Mouse (Mus musculus) bone marrow macrophage, adult 2 months (primary cell): ENCODE results near the gene Mrpl57.

ENCODE experiments used
- CTCF ChIP-seq: IDR thresholded peaks from 2 replicates; pipeline ENCODE4 v1.5.1; 2012; ENCODE audit warnings: low read depth, mild to moderate bottlenecking, low read length, moderate library complexity
- POLR2A ChIP-seq: IDR thresholded peaks from 2 replicates; pipeline ENCODE4 v1.6.1; 2012; ENCODE audit warnings: mild to moderate bottlenecking, low read depth, low read length, borderline replicate concordance

DNA sequence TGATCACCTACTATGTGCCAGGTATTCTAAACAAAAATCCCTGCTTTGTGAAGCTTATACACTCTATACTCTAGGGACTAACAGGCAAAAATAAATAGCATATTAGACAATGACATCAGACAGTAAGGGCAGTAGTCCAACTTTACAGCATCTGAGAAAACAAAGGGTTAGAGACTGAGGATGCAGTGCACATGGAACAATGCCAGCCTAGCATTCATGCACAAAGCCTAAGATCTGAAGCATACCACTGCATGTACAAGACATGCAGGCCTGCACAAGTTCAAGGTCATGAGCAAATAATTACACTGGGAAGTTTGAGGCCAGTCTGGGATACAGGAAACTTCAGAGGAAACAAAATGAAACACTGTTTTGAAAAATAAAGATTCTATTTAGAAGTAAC lies 33.5 kb downstream of the Mrpl57 start:
- TF ChIP-seq CTCF = no peak
- TF ChIP-seq POLR2A = no peak
